Mouse (Mus musculus) lung, adult 2 months (tissue): Measurements from ENCODE around the gene Epha7. TPM values are rescaled to one million over a fixed set of nuclear protein-coding genes. Genes with fewer than 3 reads are reported as not detected.

Experiments
- DNase-seq: peaks from one replicate; pipeline ENCODE4 v3.0.0; 2022
- H3K4me1 ChIP-seq: fragments of 200-500 bp; 2 replicates; pipeline ENCODE4 v1.6.1; 2011; ENCODE audit warnings: low read length; ENCODE audit not compliant: control insufficient read depth, insufficient read depth
- H3K4me3 ChIP-seq: fragments of 200-500 bp; replicated peaks from 2 replicates; pipeline ENCODE3; 2011; ENCODE audit warnings: low read depth, mild to moderate bottlenecking, control low read depth, low read length; ENCODE audit errors: extremely low read depth
- CTCF ChIP-seq: fragments of 200-500 bp; IDR thresholded peaks from 2 replicates; pipeline ENCODE4 v1.5.1; 2011; ENCODE audit warnings: mild to moderate bottlenecking, low read length, control low read depth; ENCODE audit not compliant: insufficient read depth
- POLR2A ChIP-seq: fragments of 200-500 bp; IDR thresholded peaks from 2 replicates; pipeline ENCODE4 v1.6.1; 2011; ENCODE audit warnings: low read depth, mild to moderate bottlenecking, control low read depth, low read length, borderline replicate concordance; ENCODE audit errors: extremely low read depth
- WGBS: fragments of 180-500 bp; shearing (Covaris S2); methylation state at CpG from one replicate; pipeline ENCODE4 v1.1.7; 2018; 5-methylcytosine and 5-hydroxymethylcytosine counted together
- polyA plus RNA-seq: library from polyadenylated mRNA; depleted of rRNA; stranded (reverse); fragments of >200 nt; gene quantifications from 2 replicates; pipeline ENCODE4 v1.2.3, GENCODE M21; 2012

Epha7 gene
- polyA plus RNA-seq, 1 experiment = 2.1 TPM

GRCm38 (mm10) chr4:28895480-28895879, 82.5 kb downstream of the Epha7 start:
- no peak for DNase-seq
- Histone ChIP-seq H3K4me1 (no peaks in the 10 kb centered on the region), H3K4me3 (no peak overlapping the region)
- no peak for TF ChIP-seq POLR2A
- TF ChIP-seq CTCF = no peak
- WGBS = 86% methylated on average over 7 of the region's 7 CpGs

- Histone ChIP-seq H3K4me1 (no peaks in the 10 kb centered on the region), H3K4me3 (no peak overlapping the region)
- DNase-seq = no peak
- 85% methylated on average over 4 of the region's 4 CpGs for WGBS
- TF ChIP-seq POLR2A (no peak), CTCF (no peak)
Measured at GRCm38 (mm10) chr4:28899373-28899772, 86.4 kb downstream of the Epha7 start.

GRCm38 (mm10) chr4:28899783-28900182, 86.9 kb downstream of the Epha7 start:
- WGBS = 85% methylated on average over 11 of the region's 11 CpGs
- no peak overlapping the region for H3K4me3 ChIP-seq
- TF ChIP-seq CTCF (no peak), POLR2A (no peak)
- DNase-seq = no peak
- H3K4me1 ChIP-seq = no peaks in the 10 kb centered on the region

GRCm38 (mm10) chr4:28901496-28901895, 88.6 kb downstream of the Epha7 start:
- no peak for DNase-seq
- TF ChIP-seq CTCF = no peak
- TF ChIP-seq POLR2A = no peak
- Histone ChIP-seq H3K4me1 (no peaks in the 10 kb centered on the region), H3K4me3 (no peak overlapping the region)
- WGBS = 91% methylated on average over 5 of the region's 5 CpGs

- 89% methylated on average over 4 of the region's 4 CpGs for WGBS
- no peak overlapping the region for H3K4me3 ChIP-seq
- DNase-seq = no peak
- TF ChIP-seq POLR2A = no peak
- no peak for TF ChIP-seq CTCF
- H3K4me1 ChIP-seq = no peaks in the 10 kb centered on the region
Measured at GRCm38 (mm10) chr4:28902004-28902704, 89.2 kb downstream of the Epha7 start.

GRCm38 (mm10) chr4:28906985-28907384, 94.1 kb downstream of the Epha7 start:
- 92% methylated on average over 2 of the region's 2 CpGs for WGBS
- TF ChIP-seq POLR2A = no peak
- no peak for TF ChIP-seq CTCF
- Histone ChIP-seq H3K4me1 (no peaks in the 10 kb centered on the region), H3K4me3 (no peak overlapping the region)
- DNase-seq = no peak

GRCm38 (mm10) chr4:28910127-28910526, 97.2 kb downstream of the Epha7 start:
- Histone ChIP-seq H3K4me3 (no peak overlapping the region), H3K4me1 (no peaks in the 10 kb centered on the region)
- WGBS = 68% methylated on average over 4 of the region's 4 CpGs
- no peak for DNase-seq
- TF ChIP-seq CTCF (no peak), POLR2A (no peak)

GRCm38 (mm10) chr4:28912028-28912427, 99.1 kb downstream of the Epha7 start:
- no peaks in the 10 kb centered on the region for H3K4me1 ChIP-seq
- H3K4me3 ChIP-seq = no peak overlapping the region
- no peak for DNase-seq
- TF ChIP-seq POLR2A (no peak), CTCF (no peak)
- WGBS = 59% methylated on average over 2 of the region's 2 CpGs

- no peak for TF ChIP-seq POLR2A
- no peak for TF ChIP-seq CTCF
- Histone ChIP-seq H3K4me3 (no peak overlapping the region), H3K4me1 (no peaks in the 10 kb centered on the region)
- DNase-seq = no peak
- 66% methylated on average over 2 of the region's 2 CpGs for WGBS
Measured at GRCm38 (mm10) chr4:28913613-28914012, 100.7 kb downstream of the Epha7 start.

- TF ChIP-seq POLR2A (no peak), CTCF (no peak)
- 87% methylated on average over 6 of the region's 6 CpGs for WGBS
- DNase-seq = no peak
- Histone ChIP-seq H3K4me3 (no peak overlapping the region), H3K4me1 (no peaks in the 10 kb centered on the region)
Measured at GRCm38 (mm10) chr4:28920645-28921044, 107.7 kb downstream of the Epha7 start.

- H3K4me3 ChIP-seq = no peak overlapping the region
- no peak for DNase-seq
- 57% methylated on average over 4 of the region's 4 CpGs for WGBS
- H3K4me1 ChIP-seq = no peaks in the 10 kb centered on the region
- TF ChIP-seq POLR2A (no peak), CTCF (no peak)
Measured at GRCm38 (mm10) chr4:28926072-28926471, 113.1 kb downstream of the Epha7 start.
